Comparison of ENCODE assay signal across 8 mouse cellular contexts in the genomic region with DNA sequence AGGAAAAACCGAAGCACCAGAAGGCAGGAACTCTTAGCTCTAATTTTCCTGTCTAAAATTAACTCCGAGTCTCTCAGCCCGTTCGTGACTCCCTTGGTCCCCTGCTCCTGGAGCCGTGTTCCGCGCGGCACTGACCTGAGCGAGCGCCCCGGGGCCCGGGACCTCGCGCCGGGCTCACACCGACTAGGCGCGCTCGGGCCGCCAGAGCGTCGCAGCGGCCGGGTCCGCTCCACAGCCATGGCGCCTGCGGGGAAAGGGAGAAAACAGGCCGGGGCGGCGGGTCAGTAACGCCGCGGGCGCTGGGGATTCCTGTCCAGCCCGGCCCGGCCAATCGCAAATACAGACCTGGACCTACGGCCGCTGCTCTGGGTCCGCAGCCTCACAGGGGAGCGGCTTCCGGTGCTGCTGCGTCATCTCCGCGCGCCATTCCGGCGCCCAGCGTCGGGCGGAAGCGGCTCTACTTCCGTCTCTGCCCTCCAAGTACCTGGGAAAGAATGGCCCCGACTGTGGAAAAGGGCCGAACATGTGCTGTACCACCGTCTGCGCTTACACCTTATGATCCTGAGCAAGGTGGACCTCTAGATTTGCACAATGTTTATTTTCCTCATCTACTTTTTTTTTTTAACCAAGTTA. TPM values are rescaled to one million over a fixed set of nuclear protein-coding genes. Genes with fewer than 3 reads are reported as not detected.
A peak's percentile ranks its signal among the peaks of the same experiment; 100 is the strongest.
DNase-seq lines count a peak whose midpoint lies in the region; ATAC-seq lines count a peak whose summit lies in the region.

A gene (minus strand): TSS at position 485 of the 633 bp plus-strand sequence.

- peak within 1 kb of the TSS; percentile 81 for H3K4me3 ChIP-seq in intestine, embryonic 14.5 days (ENCODE audit: low read depth, low read length)

- intact Hi-C loops in left cerebral cortex, postnatal 14 days (cut with DNase I), result no loop called here

- under 1% methylated on average over 56 of the region's 57 CpGs for WGBS in intestine, embryonic 14.5 days

- ATAC-seq in intestine, embryonic 14.5 days (replicated peaks; ENCODE audit: low FRiP score, low TSS enrichment, low read depth), result peak; percentile 99

- H3K9ac ChIP-seq in intestine, embryonic 14.5 days (ENCODE audit: low read length), result peak within 1 kb of the TSS; percentile 82

- H3K27me3 ChIP-seq in intestine, embryonic 14.5 days (replicated peaks; ENCODE audit: control insufficient read depth, insufficient read depth, low read length), result no peaks in the 10 kb centered on the region

- peaks cover 13% of the 10 kb centered on the region; the same call in 1 of the 2 replicates for H3K4me1 ChIP-seq in intestine, embryonic 14.5 days (replicated peaks; ENCODE audit: control insufficient read depth, insufficient read depth, low read length)

- peaks cover 13% of the 10 kb centered on the region for H3K36me3 ChIP-seq in intestine, embryonic 14.5 days (ENCODE audit: control insufficient read depth, insufficient read depth, low read length)

- peak within 1 kb of the TSS; percentile 69 for H3K27ac ChIP-seq in intestine, embryonic 14.5 days (ENCODE audit: low read depth)

- peak within 1 kb of the TSS; percentile 74 for H3K4me2 ChIP-seq in intestine, embryonic 14.5 days (ENCODE audit: low read length)

- H3K9me3 ChIP-seq in intestine, embryonic 14.5 days (ENCODE audit: control insufficient read depth, low read length), result no peaks in the 10 kb centered on the region

- peak; percentile 94 to 97 for DNase-seq in adrenal gland, adult (ENCODE audit: inconsistent age in 2 of 2, low spot score in 1 of 2)
- DNase-seq in embryo, embryonic 10.5 days (ENCODE audit: low spot score), result peak; percentile 94
- peak; percentile 91 for DNase-seq in gastrocnemius, postnatal 25 days
- DNase-seq in intestine, embryonic 14.5 days (ENCODE audit: low spot score), result peak; percentile 96
- peak; percentile 88 to 94 for DNase-seq in left cerebral cortex, postnatal 14 days (ENCODE audit: low spot score in 2 of 2)
- DNase-seq in mesoderm, embryonic 11.5 days (ENCODE audit: low read depth, low spot score), result peak; percentile 93
- DNase-seq in right cerebral cortex, postnatal 36 days (ENCODE audit: low spot score in 2 of 2), result peak; percentile 90 to 93
- peak; percentile 92 for DNase-seq in yolk sac, embryonic 10.5 days (ENCODE audit: low spot score)

RNA-seq across cellular contexts. Expression of the gene that starts here (rescaled TPM):
- total RNA-seq in gastrocnemius, postnatal 25 days (2021), result 10 to 100 TPM; 44.7 TPM
- 61.4 and 62.2 TPM in 2 replicates for polyA plus RNA-seq in intestine, embryonic 14.5 days (2014; fragmentation: Nextera tagmentation; extraction: Ambion mirVana)
- 10 to 100 TPM; 90.7 to 98.6 TPM for total RNA-seq in left cerebral cortex, postnatal 14 days (2021)

Comparison
In these comparisons a context has a peak if more than half of its experiments do, and no peak if none do; other contexts are left out.
1. Peak in every context shown above with its lines: DNase-seq, ATAC-seq, H3K4me3 ChIP-seq and H3K27ac ChIP-seq.